Mouse (Mus musculus) layer of hippocampus, postnatal 14 days (tissue): ENCODE results near the gene Kctd6. TPM values are rescaled to one million over a fixed set of nuclear protein-coding genes. Genes with fewer than 3 reads are reported as not detected.
A peak's percentile ranks its signal among the peaks of the same experiment; 100 is the strongest.

Experiments used
- DNase-seq, 2 experiments: peaks; one replicate each; pipeline ENCODE4 v3.0.0; 2021 to 2022; ENCODE audit warnings: low spot score in 2 of 2, mixed read lengths in 1 of 2
- total RNA-seq, 2 experiments: library from RNA; stranded (reverse); gene quantifications; 2 replicates each; pipeline ENCODE4 v1.2.3; 2021

Gene Kctd6
- total RNA-seq, 2 experiments from 2014 or later = 48.9 to 49.4 TPM

GRCm38 (mm10) chr14:8212996-8213395 is 944 bp upstream of the Kctd6 start:
- no peak for DNase-seq

GRCm38 (mm10) chr14:8214299-8215207 is 613 bp downstream of the Kctd6 start:
- DNase-seq = peak in 1 of 2 experiments; percentile 72

- no peak for DNase-seq
Measured at GRCm38 (mm10) chr14:8215208-8215778, 1.4 kb downstream of the Kctd6 start.

GRCm38 (mm10) chr14:8216100-8216499 is 2.2 kb downstream of the Kctd6 start:
- no peak for DNase-seq

GRCm38 (mm10) chr14:8218238-8218637 is 4.3 kb downstream of the Kctd6 start:
- DNase-seq = no peak

GRCm38 (mm10) chr14:8218730-8219380 is 4.9 kb downstream of the Kctd6 start:
- DNase-seq = no peak

DNA sequence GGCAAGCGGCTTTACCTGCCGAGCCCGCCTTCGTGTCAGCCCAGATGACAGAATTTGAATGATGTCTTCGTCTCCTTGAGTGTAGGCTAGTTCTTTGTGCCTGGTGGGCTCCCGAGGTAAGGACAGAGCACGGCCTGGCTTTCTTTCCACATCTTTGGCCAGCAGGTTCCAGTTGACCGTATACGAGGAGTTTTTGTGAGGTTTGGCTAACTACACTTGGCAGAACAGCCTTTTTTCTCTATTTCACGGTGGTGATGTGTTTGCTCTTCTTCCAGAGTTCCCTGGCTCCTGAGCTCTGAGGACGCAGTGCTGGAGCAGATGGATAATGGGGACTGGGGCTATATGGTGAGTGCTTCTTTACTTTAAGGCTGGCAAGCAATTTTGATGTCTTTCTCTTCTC is 5.9 kb downstream of the Kctd6 start:
- DNase-seq = no peak

GRCm38 (mm10) chr14:8220306-8220705 is 6.4 kb downstream of the Kctd6 start:
- no peak for DNase-seq

GRCm38 (mm10) chr14:8220912-8221311 is 7.0 kb downstream of the Kctd6 start:
- DNase-seq = no peak

- DNase-seq = no peak
Measured at GRCm38 (mm10) chr14:8222561-8222960, 8.6 kb downstream of the Kctd6 start.

DNA sequence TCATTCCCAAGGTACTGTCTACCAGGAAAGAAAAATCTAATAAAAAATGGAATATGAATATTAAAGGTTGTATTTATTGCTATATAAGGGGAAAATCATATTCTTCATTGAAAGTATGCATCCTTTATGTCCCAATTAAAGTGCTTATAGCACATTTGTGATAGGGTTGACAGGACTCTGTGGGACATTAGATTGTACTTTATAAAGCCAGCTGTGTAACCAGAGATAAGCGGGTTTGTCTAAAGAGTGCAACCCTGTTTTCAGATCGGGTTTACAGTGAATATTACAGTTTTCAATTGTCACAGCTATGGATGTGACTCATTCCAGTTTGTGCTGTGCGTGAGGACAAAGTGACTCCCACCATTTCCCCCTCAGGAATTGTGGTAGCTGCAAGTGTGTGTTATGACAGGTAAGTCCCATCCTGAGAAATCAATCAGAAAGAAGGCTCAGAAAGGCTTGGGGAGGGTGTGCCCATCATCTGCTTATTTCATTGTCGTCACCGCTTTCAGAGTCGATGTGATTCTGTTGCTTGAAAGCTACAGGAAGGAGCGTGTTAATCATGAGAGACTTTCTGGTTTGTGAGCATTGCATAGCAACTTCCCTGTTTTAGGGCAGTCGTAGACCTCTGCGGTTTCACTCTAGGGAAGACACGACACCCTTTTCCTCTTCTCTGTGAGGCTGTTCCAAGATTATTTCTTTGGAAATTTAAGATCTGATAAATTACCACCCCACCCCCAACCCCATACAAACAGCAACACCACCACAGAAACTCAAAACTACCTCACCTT is 9.8 kb downstream of the Kctd6 start:
- DNase-seq = no peak

DNA sequence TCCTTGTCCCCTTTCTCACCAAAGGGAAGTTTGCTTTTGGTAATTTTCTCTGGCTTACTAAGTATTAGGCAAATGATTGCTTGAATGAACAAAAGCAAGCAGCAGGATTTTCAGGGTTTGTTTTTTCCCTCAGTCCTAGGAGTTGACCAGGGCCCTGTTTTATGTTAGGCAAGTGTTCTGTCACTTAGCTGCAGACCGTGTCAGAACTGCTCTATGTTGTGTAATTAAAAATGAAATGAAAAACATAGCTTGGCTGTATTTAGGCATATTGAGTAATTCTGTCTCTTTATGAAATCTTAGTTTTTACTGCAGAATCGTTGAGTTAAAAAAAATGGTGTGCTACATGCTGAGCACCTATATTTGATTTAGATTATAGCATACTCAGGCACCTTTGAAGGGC is 10.9 kb downstream of the Kctd6 start:
- no peak for DNase-seq

DNA sequence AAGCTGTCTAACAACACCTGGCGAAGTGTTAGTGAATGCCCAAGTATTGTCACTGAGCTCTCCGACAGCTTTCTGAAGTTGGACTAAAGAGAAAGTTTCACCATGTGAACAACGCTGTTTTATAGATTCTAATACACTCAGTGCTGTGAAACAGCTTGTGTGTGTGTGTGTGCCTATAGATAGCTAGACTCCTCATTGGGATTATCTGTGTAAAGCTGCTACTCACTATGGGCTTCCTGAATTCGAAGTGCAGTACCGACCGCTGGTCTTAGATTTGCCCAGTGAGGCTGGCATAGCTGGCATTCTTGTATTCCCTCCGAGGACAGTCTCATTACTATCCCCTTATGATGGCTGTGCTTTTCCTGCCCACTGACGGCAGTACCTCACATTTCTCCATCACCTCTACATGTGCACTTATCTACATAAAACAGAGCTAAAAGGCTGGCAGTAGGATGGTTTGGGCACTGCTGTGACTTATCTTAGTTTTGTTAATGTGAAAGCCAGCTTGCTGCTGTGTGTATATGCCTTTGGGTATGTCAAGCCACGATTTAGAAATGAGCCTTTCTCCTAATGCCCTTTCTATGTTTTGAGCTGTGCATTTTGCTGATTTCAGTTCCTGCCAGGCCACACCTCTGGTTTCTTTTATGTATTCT is 15.6 kb downstream of the Kctd6 start:
- DNase-seq = no peak

GRCm38 (mm10) chr14:8232155-8232910 is 18.4 kb downstream of the Kctd6 start:
- no peak for DNase-seq

GRCm38 (mm10) chr14:8233252-8233651 is 19.3 kb downstream of the Kctd6 start:
- no peak for DNase-seq

DNA sequence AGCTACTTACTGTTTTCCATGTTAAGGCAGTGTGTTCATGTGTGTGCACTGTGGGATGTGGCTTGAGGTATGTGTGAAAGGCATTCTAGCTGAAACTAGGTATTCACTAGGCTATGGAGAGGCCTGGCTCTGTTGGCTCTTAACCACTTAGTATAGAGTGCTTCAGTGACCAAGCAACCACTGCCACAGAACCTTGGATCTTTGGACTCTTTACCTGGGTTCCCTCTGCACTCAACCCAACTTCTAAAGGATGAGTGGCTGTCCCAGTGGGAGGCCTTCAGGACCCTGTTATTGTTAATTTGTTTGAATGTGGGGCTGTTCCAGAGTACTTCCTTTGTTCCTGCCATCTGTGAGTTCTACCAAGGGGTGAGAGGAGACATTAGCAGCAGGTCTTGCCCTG is 27.9 kb downstream of the Kctd6 start:
- DNase-seq = no peak

DNA sequence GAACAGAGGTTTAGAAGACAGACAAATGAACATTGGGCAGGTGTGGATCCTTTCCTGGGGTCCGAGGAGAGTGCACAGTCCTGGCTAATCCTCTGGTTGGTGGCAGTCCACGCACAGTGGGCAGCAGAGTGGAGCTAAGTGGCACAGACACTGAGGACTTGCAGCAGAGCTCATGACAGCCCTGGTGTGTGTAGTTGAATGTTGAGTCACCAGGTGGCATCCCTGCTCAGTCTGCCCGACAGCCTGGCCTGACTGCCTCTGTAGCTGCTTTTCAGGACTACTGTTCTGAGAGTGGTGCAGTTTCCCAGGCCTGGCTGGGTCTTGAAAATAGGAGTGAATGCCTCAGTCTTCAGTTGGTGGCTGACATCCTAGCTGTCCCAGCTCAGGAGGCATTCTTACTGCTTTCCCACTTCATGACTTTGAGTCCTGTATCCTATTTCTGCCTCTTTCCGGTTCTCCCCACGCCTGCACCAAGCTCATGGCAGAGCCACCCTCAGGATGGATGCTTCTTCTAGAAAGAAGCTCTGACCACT is 28.5 kb downstream of the Kctd6 start:
- peak; percentile 41 to 63 for DNase-seq

- no peak for DNase-seq
Measured at GRCm38 (mm10) chr14:8243136-8243888, 29.4 kb downstream of the Kctd6 start.

DNA sequence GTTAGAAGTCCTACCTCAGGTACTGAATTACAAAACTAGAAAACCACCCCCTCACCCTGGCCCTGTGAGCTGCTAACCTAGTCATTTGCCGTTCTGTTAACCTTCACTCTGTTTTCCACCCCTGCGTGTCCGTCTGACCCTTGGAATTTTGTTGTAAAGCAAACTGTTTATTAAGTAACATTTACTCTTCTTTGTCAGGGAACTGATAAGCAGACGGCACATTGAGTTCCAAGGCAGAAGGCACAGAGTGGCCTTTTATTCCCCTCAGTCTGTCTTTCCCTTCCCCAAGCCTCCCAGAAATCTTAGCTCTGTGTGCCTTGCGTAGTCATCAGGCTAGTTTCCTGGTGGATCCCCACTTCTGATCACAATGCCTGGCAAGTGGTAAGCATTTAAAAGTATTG is 30.3 kb downstream of the Kctd6 start:
- DNase-seq = no peak
